Mouse (Mus musculus) embryonic fibroblast, embryonic 13.5 days (primary cell): ENCODE results near the gene Auts2.

Experiments used
- CTCF ChIP-seq: IDR thresholded peaks from 2 replicates; pipeline ENCODE4 v1.5.1; 2011; ENCODE audit warnings: mild to moderate bottlenecking, control low read depth, low read length, moderate library complexity, borderline replicate concordance; ENCODE audit not compliant: insufficient read depth
- POLR2A ChIP-seq: IDR thresholded peaks from 2 replicates; pipeline ENCODE4 v1.6.1; 2011; ENCODE audit warnings: low read depth, mild to moderate bottlenecking, control low read depth, low read length, moderate library complexity

DNA sequence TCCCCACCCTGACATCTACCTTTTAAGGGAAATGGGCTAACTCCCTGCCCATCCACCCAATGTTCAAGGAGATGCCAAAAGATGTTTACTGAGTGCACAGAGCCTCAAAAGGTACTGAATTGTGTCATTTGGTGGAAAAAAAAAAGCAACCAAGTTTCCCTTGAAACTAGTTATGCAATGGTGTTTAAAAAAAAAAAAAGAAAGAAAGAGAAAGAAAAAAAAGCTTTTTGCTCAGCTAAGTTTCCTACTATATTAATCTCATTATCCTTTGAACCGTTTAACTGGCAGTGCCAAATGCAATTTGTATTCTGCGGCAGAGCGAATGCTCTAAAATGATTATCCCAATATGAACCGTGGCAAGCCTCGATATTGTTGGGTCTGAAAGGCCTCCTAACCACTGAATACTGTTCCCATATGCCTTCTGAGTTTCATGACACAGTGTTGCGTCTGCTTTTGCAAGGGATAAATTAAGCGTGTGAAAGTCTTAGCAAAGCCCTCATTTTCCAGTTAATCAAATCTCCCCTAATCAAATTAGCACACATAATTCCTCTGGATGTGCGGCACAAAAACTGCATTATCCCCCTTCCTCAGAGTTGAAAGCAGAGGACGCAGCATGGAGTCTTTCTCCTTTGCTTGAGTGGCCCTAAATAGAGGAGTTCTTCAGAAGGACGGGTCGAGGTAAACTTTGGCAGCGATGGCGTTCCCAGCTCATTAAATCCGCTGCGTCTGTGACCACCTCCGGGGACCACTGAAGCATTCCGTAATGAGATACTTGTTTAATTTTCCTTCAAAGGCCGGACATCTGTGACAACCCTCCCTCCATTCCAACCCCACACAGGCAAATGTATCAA is 897.6 kb downstream of the Auts2 start:
- TF ChIP-seq POLR2A (no peak), CTCF (no peak)
